Mouse (Mus musculus) lung, embryonic 16.5 days (tissue): ENCODE results near the gene Gm49486. TPM values are rescaled to one million over a fixed set of nuclear protein-coding genes. Genes with fewer than 3 reads are reported as not detected.

Experiments used
- ATAC-seq: fragments of 200-750 bp; cut with Nextera tagmentation; 2 replicates; pipeline ENCODE4 v1.8.0; 2017; ENCODE audit warnings: low read depth, mild to moderate bottlenecking, moderate library complexity
- H3K27ac ChIP-seq: fragments of 300-500 bp; sonication (generic); 2 replicates; pipeline ENCODE4 v1.5.1; 2014; ENCODE audit warnings: mild to moderate bottlenecking, control low read depth, low read length
- H3K27me3 ChIP-seq: fragments of 300-500 bp; sonication (generic); 2 replicates; pipeline ENCODE4 v1.6.1; 2014; ENCODE audit warnings: low read depth, low read length, mixed read lengths; ENCODE audit not compliant: control insufficient read depth, insufficient read depth
- H3K36me3 ChIP-seq: fragments of 300-500 bp; sonication (generic); 2 replicates; pipeline ENCODE4 v1.6.1; 2014; ENCODE audit warnings: low read length; ENCODE audit not compliant: control insufficient read depth, insufficient read depth
- H3K4me1 ChIP-seq: fragments of 300-500 bp; sonication (generic); replicated peaks from 2 replicates; pipeline ENCODE4 v1.6.1; 2014; ENCODE audit warnings: low read length, mixed read lengths; ENCODE audit not compliant: control insufficient read depth, insufficient read depth
- H3K4me2 ChIP-seq: fragments of 300-500 bp; sonication (generic); 2 replicates; pipeline ENCODE4 v1.6.1; 2014; ENCODE audit warnings: low read depth, low read length, control low read depth
- H3K4me3 ChIP-seq: fragments of 300-500 bp; sonication (generic); 2 replicates; pipeline ENCODE4 v1.5.1; 2014; ENCODE audit warnings: mild to moderate bottlenecking, low read length, control low read depth
- H3K9ac ChIP-seq: fragments of 300-500 bp; sonication (generic); 2 replicates; pipeline ENCODE4 v1.6.1; 2014; ENCODE audit warnings: low read length, control low read depth
- H3K9me3 ChIP-seq: fragments of 300-500 bp; sonication (generic); 2 replicates; pipeline ENCODE4 v1.6.1; 2016; ENCODE audit warnings: low read length; ENCODE audit not compliant: control insufficient read depth
- WGBS: fragments of 180-500 bp; shearing (Covaris S2); extraction: QIAGEN DNeasy Blood & Tissue Kit; methylation state at CpG from one replicate; pipeline ENCODE4 v1.1.7; 2014; 5-methylcytosine and 5-hydroxymethylcytosine counted together
- polyA plus RNA-seq: library from polyadenylated mRNA; unstranded; fragments of >200 nt; fragmentation: Nextera tagmentation; extraction: Ambion mirVana; gene quantifications from 2 replicates; pipeline ENCODE4 v1.2.1, GENCODE M21; 2015

The Gm49486 gene
- polyA plus RNA-seq, 1 experiment from 2014 or later: 0.28 TPM

- no peaks in the 10 kb centered on the region for H3K27me3 ChIP-seq
- ATAC-seq: no peak
- H3K36me3 ChIP-seq: peaks cover 23% of the 10 kb centered on the region
- no peaks in the 10 kb centered on the region for H3K9me3 ChIP-seq
- H3K4me2 ChIP-seq: no peak overlapping the region
- 65% methylated on average over 7 of the region's 7 CpGs for WGBS
- H3K27ac ChIP-seq: no peak overlapping the region
- peaks cover 9% of the 10 kb centered on the region; the same call in 1 of the 2 replicates for H3K4me1 ChIP-seq
- H3K9ac ChIP-seq: no peak overlapping the region
- no peak overlapping the region for H3K4me3 ChIP-seq
Measured at GRCm38 (mm10) chr15:79244071-79244893, 15.1 kb downstream of the Gm49486 start.

DNA sequence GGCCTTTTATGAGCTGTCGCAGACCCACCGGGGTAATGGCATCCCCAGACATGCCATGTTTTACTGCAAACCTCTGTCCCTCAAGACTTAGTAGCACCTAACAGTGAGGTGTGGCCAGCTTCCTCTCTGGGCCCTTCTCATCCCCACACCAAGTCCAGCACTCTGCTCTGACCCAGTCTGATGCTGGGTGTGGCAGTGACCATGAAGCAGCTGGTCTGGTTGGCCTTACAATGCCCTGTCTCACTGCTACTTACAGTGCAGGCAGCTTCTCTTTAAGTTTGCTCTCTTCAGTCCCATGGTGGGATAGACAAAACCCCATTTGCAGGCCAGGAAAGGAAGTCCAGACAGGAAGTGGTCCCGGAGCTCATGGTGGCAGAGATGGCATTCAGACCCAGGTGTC is 16.1 kb downstream of the Gm49486 start:
- Histone ChIP-seq H3K4me1 (peaks cover 9% of the 10 kb centered on the region; the same call in 1 of the 2 replicates), H3K4me3 (no peak overlapping the region), H3K36me3 (peaks cover 19% of the 10 kb centered on the region), H3K9me3 (no peaks in the 10 kb centered on the region), H3K4me2 (no peak overlapping the region), H3K27ac (no peak overlapping the region), H3K27me3 (no peaks in the 10 kb centered on the region), H3K9ac (no peak overlapping the region)
- ATAC-seq: no peak
- 71% methylated on average over 3 of the region's 3 CpGs for WGBS

DNA sequence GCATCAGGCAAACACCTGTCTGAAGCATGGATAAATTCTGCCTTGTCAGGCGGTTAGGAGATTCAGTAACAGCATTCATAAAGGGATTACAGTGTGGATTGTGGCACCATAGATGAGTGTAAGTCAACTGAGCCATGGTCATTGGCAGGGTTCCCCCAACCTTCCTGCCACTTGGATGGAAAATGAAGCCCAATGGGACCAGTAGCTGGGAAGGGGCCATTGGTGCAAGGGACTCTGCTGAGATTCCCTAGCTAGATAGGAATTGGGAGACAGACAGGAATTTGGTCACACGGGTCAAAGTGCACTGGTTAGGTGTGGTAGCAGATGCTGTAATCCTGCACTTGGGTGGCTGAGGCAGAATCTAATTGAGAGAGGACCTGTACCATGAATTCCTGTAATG is 21.0 kb downstream of the Gm49486 start:
- Histone ChIP-seq H3K4me3 (no peak overlapping the region), H3K27ac (no peak overlapping the region), H3K27me3 (peaks cover 25% of the 10 kb centered on the region), H3K4me1 (peaks cover 12% of the 10 kb centered on the region), H3K36me3 (peaks cover 5% of the 10 kb centered on the region), H3K9ac (no peak overlapping the region), H3K4me2 (no peak overlapping the region), H3K9me3 (no peaks in the 10 kb centered on the region)
- no peak for ATAC-seq
- WGBS: 78% methylated on average over 2 of the region's 2 CpGs

GRCm38 (mm10) chr15:79251168-79251567 is 22.0 kb downstream of the Gm49486 start:
- no peak overlapping the region for H3K9ac ChIP-seq
- 49% methylated on average over 7 of the region's 7 CpGs for WGBS
- peaks cover 25% of the 10 kb centered on the region for H3K27me3 ChIP-seq
- ATAC-seq: no peak
- H3K36me3 ChIP-seq: peaks cover 3% of the 10 kb centered on the region
- peaks cover 12% of the 10 kb centered on the region for H3K4me1 ChIP-seq
- no peak overlapping the region for H3K27ac ChIP-seq
- H3K4me2 ChIP-seq: no peak overlapping the region
- no peaks in the 10 kb centered on the region for H3K9me3 ChIP-seq
- H3K4me3 ChIP-seq: no peak overlapping the region

DNA sequence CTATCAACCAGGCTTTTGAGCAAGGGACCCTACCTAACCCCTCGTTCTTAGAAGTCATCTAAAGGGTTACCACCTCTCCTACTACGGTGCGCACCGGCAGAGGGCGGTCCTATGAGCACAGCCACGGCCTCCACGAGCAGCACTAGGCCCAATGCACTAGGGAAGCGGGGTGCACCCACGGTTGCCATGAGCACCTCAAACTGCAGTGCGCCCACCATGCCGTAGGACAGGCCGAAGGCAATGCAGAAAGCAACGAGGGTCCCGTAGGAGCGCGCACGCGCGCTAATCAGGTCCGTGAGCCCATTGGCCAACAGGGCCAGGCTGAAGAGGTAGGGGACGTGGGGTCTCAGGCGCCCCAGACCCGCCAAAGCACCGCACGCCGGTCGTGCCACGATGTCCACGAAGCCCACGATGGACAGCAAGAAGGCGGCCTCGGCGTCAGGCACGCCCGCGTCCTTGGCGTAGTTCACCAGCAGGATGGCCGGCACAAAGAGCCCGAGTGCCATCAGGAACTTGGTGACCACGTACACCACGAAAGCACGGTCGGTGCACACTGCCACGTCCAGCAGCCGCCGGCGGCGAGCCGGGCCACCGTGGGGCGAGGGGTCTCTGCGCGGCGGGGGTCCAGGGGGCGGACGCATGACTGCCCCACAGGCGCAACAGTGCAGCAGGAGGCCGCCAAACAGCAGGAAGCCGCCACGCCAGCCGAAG is 22.7 kb downstream of the Gm49486 start:
- peak overlapping the region; percentile 69 for H3K9ac ChIP-seq
- 1% methylated on average over 60 of the region's 61 CpGs for WGBS
- H3K27ac ChIP-seq: no peak overlapping the region
- peak; percentile 61 for ATAC-seq
- no peaks in the 10 kb centered on the region for H3K36me3 ChIP-seq
- peaks cover 25% of the 10 kb centered on the region for H3K27me3 ChIP-seq
- H3K4me1 ChIP-seq: peaks cover 12% of the 10 kb centered on the region
- peak overlapping the region; percentile 48 for H3K4me3 ChIP-seq
- H3K4me2 ChIP-seq: peak overlapping the region; percentile 81
- no peaks in the 10 kb centered on the region for H3K9me3 ChIP-seq

DNA sequence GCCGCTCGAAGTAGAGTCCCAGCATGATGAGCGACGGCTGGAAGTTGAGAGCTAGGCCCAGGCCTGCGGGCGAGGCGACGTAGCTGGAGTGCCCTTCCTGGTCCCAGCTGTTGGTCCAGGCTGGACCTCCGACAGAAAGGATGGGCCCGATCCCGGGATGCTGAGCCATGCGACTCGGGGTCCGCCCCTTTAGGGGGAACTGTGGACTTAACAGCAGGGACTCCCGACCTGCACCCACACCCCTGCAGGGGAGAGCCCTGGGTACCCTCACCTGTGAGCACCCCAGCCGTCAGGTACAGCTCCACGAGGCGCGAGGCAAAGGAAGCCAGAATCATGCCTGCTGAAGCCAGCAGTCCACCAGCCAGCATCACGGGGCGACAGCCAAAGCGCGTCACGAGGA is 23.4 kb downstream of the Gm49486 start:
- 0 out of 2 replicates have a peak, but pooled peaks have one; percentile 13 for ATAC-seq

GRCm38 (mm10) chr15:79254661-79255060 is 25.5 kb downstream of the Gm49486 start, which contains the start of gene Slc16a8:
TSS of gene Slc16a8 (minus strand) at chr15:79254761.
- no peaks in the 10 kb centered on the region for H3K9me3 ChIP-seq
- WGBS: 22% methylated on average over 3 of the region's 3 CpGs
- ATAC-seq: no peak
- H3K27ac ChIP-seq: no peak within 1 kb of the TSS
- H3K36me3 ChIP-seq: no peaks in the 10 kb centered on the region
- peaks cover 29% of the 10 kb centered on the region for H3K27me3 ChIP-seq
- H3K4me1 ChIP-seq: peaks cover 12% of the 10 kb centered on the region
- no peak within 1 kb of the TSS for H3K4me3 ChIP-seq
- H3K4me2 ChIP-seq: no peak within 1 kb of the TSS
- H3K9ac ChIP-seq: no peak within 1 kb of the TSS

More for the DNA sequence above, 23.4 kb downstream of the Gm49486 start:
- H3K9me3 ChIP-seq: no peaks in the 10 kb centered on the region
- H3K4me3 ChIP-seq: peak overlapping the region; percentile 48
- H3K27me3 ChIP-seq: peaks cover 25% of the 10 kb centered on the region
- H3K36me3 ChIP-seq: no peaks in the 10 kb centered on the region
- H3K4me2 ChIP-seq: peak overlapping the region; percentile 81
- H3K9ac ChIP-seq: peak overlapping the region; percentile 69
- 34% methylated on average over 24 of the region's 24 CpGs for WGBS
- H3K4me1 ChIP-seq: peaks cover 12% of the 10 kb centered on the region
- H3K27ac ChIP-seq: no peak overlapping the region

DNA sequence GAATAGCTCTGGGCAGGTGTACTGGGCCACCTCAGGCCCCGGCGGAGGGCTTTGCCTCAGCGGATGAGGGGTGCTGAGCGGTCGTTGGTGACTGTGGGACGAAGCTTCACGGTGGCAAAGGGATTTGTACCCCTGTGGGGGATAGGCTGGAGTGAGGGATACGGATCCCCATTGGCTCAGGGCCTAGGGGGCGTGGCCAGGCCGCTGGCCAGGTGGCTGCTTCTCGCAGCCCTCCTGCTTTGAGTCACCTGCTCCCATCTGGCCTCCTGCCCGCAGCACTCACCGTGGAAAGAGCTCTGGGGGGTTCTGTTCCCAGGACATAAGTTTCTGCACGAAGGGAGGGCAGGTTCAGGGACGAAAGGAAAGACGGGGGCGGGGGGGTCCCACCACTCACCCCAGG is 29.3 kb downstream of the Gm49486 start:
- H3K4me3 ChIP-seq: no peak overlapping the region
- no peak for ATAC-seq
- H3K27me3 ChIP-seq: peaks cover 42% of the 10 kb centered on the region
- H3K36me3 ChIP-seq: no peaks in the 10 kb centered on the region
- WGBS: 25% methylated on average over 17 of the region's 17 CpGs
- H3K4me1 ChIP-seq: peaks cover 17% of the 10 kb centered on the region
- no peak overlapping the region for H3K4me2 ChIP-seq
- no peaks in the 10 kb centered on the region for H3K9me3 ChIP-seq
- H3K9ac ChIP-seq: no peak overlapping the region
- H3K27ac ChIP-seq: no peak overlapping the region

DNA sequence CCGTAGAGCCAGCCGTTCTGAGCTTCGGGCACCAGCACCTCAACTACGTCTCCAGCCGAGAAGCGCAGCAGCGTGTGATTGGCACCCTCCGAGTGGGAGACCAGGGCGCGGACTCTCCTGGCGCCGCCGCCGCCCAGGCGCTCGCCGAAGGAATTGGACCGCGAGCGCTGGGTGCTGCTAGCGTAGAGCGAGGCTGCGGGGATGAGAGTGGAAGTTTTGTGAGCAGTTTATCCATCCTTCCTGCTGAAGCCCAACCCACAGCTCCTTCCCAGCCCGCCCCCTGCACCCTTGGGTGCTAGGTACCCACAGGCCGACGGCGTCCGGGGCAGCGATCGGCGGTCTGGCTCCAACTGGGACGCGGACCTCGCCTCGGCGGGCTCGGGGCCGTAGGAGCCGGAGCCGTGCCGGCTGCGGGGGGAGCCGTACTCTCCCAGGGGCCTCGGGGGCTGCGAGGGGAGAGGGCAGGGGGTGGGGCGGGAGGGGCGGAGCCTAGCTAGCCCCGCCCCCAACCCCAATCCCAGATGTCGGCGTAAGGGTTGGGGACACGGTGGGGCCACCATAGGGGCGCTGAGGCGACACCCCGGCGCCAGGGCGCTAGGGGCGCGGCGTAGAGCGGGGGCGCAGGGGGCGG is 32.0 kb downstream of the Gm49486 start:
- Histone ChIP-seq H3K4me2 (peak overlapping the region; percentile 99), H3K9ac (peak overlapping the region; percentile 69), H3K4me3 (peak overlapping the region; percentile 64), H3K4me1 (peaks cover 17% of the 10 kb centered on the region), H3K27ac (no peak overlapping the region), H3K27me3 (peaks cover 38% of the 10 kb centered on the region), H3K9me3 (no peaks in the 10 kb centered on the region), H3K36me3 (no peaks in the 10 kb centered on the region)
- WGBS: under 1% methylated on average over 52 of the region's 62 CpGs
- ATAC-seq: peak; percentile 73
